Mouse (Mus musculus): ENCODE measurements around the gene Gm49325.

DNA sequence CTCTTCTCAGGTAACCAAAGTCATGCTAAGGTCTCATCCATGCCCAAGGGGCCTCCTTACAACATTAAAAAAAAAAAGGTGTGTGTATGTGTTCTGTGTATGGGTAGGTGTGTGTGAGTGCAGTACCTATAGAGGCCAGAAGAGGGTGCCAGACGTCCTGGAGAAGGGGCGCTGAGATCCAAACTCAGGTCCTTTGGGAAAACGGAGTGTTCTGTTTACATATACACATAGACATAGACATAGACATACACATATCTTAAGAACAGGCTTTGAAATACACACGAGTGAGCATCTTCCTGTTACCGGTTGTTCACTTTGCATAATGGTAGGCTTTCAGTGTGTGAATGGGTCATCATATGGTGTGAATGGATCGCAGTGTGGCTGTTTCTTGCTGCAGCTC lies 1.9 kb upstream of the Gm49325 start:
- no peak for TF ChIP-seq CTCF (IDR thresholded peaks at IDR 0.05; ENCODE audit: borderline replicate concordance, insufficient read depth, low read length)
- TF ChIP-seq POLR2A (IDR thresholded peaks at IDR 0.05; ENCODE audit: low read depth, low read length): no peak
